Mouse (Mus musculus) heart, postnatal 0 days (tissue): Measurements from ENCODE around the gene Tpp2. TPM values are rescaled to one million over a fixed set of nuclear protein-coding genes. Genes with fewer than 3 reads are reported as not detected.
"Not testable (repeated sequence)": the region's sequence is repeated elsewhere in the genome, so short reads cannot be mapped to it uniquely, and the experiment has no call there.

Source experiments
- ATAC-seq: fragments of 200-750 bp; cut with Nextera tagmentation; 2 replicates; pipeline ENCODE4 v1.8.0; 2017; ENCODE audit warnings: low read depth, moderate number of reproducible peaks, moderate library complexity; ENCODE audit not compliant: insufficient read depth
- DNase-seq: peaks from one replicate; pipeline ENCODE4 v3.0.0-alpha.2; 2016; ENCODE audit warnings: low spot score
- H3K27ac ChIP-seq: fragments of 300-500 bp; sonication (generic); 2 replicates; pipeline ENCODE4 v1.5.1; 2014; ENCODE audit warnings: low read depth, mild to moderate bottlenecking
- H3K27me3 ChIP-seq: fragments of 300-500 bp; sonication (generic); 2 replicates; pipeline ENCODE4 v1.6.1; 2014; ENCODE audit warnings: low read length, mixed read lengths; ENCODE audit not compliant: control insufficient read depth, insufficient read depth
- H3K36me3 ChIP-seq: fragments of 300-500 bp; sonication (generic); replicated peaks from 2 replicates; pipeline ENCODE4 v1.6.1; 2014; ENCODE audit warnings: low read length, mixed read lengths; ENCODE audit not compliant: control insufficient read depth, insufficient read depth
- H3K4me1 ChIP-seq: fragments of 300-500 bp; sonication (generic); 2 replicates; pipeline ENCODE4 v1.6.1; 2014; ENCODE audit warnings: antibody characterized with exemption; ENCODE audit not compliant: control insufficient read depth, insufficient read depth
- H3K4me2 ChIP-seq: fragments of 300-500 bp; sonication (generic); 2 replicates; pipeline ENCODE4 v1.6.1; 2014; ENCODE audit warnings: low read depth, mild to moderate bottlenecking, low read length, moderate library complexity
- H3K4me3 ChIP-seq: fragments of 300-500 bp; sonication (generic); 2 replicates; pipeline ENCODE4 v1.5.1; 2014; ENCODE audit warnings: low read depth, low read length
- H3K9ac ChIP-seq: fragments of 300-500 bp; sonication (generic); replicated peaks from 2 replicates; pipeline ENCODE4 v1.6.1; 2014; ENCODE audit warnings: low read depth, low read length, mixed read lengths
- H3K9me3 ChIP-seq: fragments of 300-500 bp; sonication (generic); replicated peaks from 2 replicates; pipeline ENCODE4 v1.6.1; 2016; ENCODE audit warnings: low read length; ENCODE audit not compliant: control insufficient read depth
- CTCF ChIP-seq: IDR thresholded peaks from 2 replicates; pipeline ENCODE4 v1.5.1; 2016; ENCODE audit warnings: antibody characterized with exemption, control low read depth, low read depth
- EP300 ChIP-seq: IDR thresholded peaks from 2 replicates; pipeline ENCODE4 v1.6.1; 2016; ENCODE audit warnings: antibody characterized with exemption, low read depth
- WGBS: fragments of 180-500 bp; shearing (Covaris S2); extraction: QIAGEN DNeasy Blood & Tissue Kit; methylation state at CpG from one replicate; pipeline ENCODE4 v1.1.7; 2014; 5-methylcytosine and 5-hydroxymethylcytosine counted together
- polyA plus RNA-seq: library from polyadenylated mRNA; unstranded; fragments of >200 nt; fragmentation: Nextera tagmentation; extraction: Ambion mirVana; gene quantifications from 2 replicates; pipeline ENCODE4 v1.2.1, GENCODE M21; 2015
- total RNA-seq: library from RNA; depleted of rRNA; stranded (reverse); fragments of >200 nt; gene quantifications from 2 replicates; pipeline ENCODE4 v1.2.3, GENCODE M21; 2014; ENCODE audit warnings: low replicate concordance; rRNA removed

The Tpp2 gene
- 30.2 and 34.6 TPM in 2 replicates for total RNA-seq
- polyA plus RNA-seq, result 28.3 and 30.4 TPM in 2 replicates

DNA sequence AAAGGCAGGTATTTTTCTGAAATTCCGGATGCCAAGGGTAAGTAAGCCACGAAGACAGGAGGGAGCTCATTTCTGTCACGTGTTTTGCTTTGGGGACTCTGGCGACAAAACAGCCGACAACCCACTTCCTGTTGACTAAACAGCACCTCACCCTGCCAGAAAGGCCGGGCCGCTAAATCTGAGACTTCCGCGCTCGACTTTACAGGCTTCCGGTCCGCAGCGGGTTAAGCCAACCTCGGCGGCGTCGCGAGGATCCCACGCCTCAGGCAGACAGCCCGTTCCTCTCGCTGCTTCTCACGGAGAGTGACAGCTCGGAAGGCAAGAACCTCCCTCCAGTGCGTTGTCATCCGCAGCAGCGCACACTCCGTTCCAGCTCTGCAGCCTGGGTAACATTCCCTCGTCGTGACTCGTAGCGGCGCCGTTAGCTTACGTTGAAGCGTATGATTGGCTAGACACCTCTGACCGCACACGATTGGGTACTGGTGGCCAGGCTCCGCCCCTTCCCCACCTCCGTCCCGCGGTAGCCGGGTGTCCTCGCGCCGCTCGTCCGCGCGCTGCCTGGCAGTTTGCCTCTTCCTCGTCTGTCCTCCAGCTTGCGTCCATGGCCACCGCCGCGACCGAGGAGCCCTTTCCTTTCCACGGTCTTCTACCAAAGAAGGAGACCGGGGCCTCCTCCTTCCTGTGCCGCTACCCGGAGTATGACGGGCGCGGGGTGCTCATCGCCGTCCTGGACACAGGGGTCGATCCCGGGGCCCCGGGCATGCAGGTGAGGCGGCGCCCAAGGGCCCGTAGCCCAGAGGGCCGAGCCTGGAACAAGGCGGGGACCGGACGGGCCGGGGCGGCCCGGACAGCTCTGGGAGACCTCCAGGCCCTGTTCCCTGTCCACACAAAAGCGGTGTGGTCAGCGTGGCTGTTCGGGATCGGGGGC is at the start of gene Tpp2:
Gene Tpp2 (plus strand): TSS at position 160 of the 928 bp plus-strand sequence.
- under 1% methylated on average over 81 of the region's 81 CpGs for WGBS
- Histone ChIP-seq H3K9ac (peak within 1 kb of the TSS; percentile 100), H3K4me3 (peak within 1 kb of the TSS; percentile 100), H3K27ac (peak within 1 kb of the TSS; percentile 100), H3K36me3 (no peaks in the 10 kb centered on the region), H3K4me1 (peaks cover 14% of the 10 kb centered on the region; the same call in 1 of the 2 replicates), H3K9me3 (no peaks in the 10 kb centered on the region), H3K4me2 (peak within 1 kb of the TSS; percentile 82), H3K27me3 (no peaks in the 10 kb centered on the region)
- no peak for TF ChIP-seq CTCF
- no peak for TF ChIP-seq EP300
- ATAC-seq (peak; percentile 100), DNase-seq (peak; percentile 100)

DNA sequence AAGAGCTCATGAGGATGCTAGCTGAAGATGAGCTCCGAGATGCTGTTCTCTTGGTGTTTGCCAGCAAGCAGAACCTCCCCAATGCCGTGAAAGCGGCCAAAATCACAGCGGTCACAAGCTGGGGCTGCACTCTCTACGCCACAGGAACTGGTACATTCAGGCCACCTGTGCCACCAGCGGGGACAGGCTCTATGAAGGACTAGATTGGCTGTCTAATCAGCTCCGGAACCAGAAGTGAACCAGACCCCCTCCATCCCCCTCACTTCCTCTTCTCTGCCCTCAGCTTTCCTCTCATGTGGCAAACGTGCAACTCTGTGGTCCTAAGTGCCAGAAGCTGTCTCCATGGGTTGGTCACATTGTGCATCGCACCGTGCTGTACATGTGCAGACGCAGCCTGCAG is 45.1 kb upstream of the Tpp2 start:
- H3K27me3 ChIP-seq, H3K36me3 ChIP-seq, H3K4me2 ChIP-seq, DNase-seq, H3K9me3 ChIP-seq, H3K27ac ChIP-seq, ATAC-seq, H3K4me3 ChIP-seq, H3K4me1 ChIP-seq, H3K9ac ChIP-seq: not testable (repeated sequence)
- 72% methylated on average over 11 of the region's 11 CpGs for WGBS

GRCm38 (mm10) chr1:43895742-43896141 is 37.7 kb upstream of the Tpp2 start:
- ATAC-seq (no peak), DNase-seq (no peak)

DNA sequence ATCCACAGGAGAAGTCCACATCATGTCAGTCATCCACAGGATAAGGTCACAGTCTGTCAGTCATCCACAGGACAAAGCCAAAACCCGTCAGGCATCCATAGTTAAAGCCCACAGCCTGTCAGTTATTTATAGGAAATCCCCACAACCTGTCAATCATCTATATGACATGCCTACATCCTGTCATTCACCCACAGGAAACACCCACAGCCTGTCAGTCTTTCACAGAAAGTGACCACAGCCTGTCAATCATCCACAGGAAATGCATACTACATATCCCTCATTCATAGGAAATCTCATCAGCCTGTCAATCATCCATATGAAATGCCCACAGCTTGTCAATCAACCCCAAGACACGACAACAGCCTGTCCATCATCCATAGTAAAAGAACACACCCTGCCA is 36.3 kb upstream of the Tpp2 start:
- H3K4me1 ChIP-seq, result no peaks in the 10 kb centered on the region; the same call in 1 of the 2 replicates
- no peak for ATAC-seq
- no peaks in the 10 kb centered on the region for H3K27me3 ChIP-seq
- H3K36me3 ChIP-seq, result no peaks in the 10 kb centered on the region
- no peaks in the 10 kb centered on the region for H3K9me3 ChIP-seq
- H3K4me3 ChIP-seq, result no peak overlapping the region
- no peak for DNase-seq
- 58% methylated on average over 2 of the region's 2 CpGs for WGBS
- no peak overlapping the region for H3K9ac ChIP-seq
- TF ChIP-seq EP300, result no peak
- no peak for TF ChIP-seq CTCF
- no peak overlapping the region for H3K4me2 ChIP-seq
- no peak overlapping the region for H3K27ac ChIP-seq

More at GRCm38 (mm10) chr1:43895742-43896141, 37.7 kb upstream of the Tpp2 start:
- Histone ChIP-seq H3K9me3 (no peaks in the 10 kb centered on the region), H3K4me1 (no peaks in the 10 kb centered on the region; the same call in 1 of the 2 replicates), H3K4me2 (no peak overlapping the region), H3K9ac (no peak overlapping the region), H3K27ac (no peak overlapping the region), H3K4me3 (no peak overlapping the region), H3K36me3 (no peaks in the 10 kb centered on the region), H3K27me3 (no peaks in the 10 kb centered on the region)
- no peak for TF ChIP-seq CTCF
- TF ChIP-seq EP300, result no peak

GRCm38 (mm10) chr1:43897987-43898386 is 35.5 kb upstream of the Tpp2 start:
- Histone ChIP-seq H3K9ac (no peak overlapping the region), H3K9me3 (no peaks in the 10 kb centered on the region), H3K36me3 (no peaks in the 10 kb centered on the region), H3K27me3 (no peaks in the 10 kb centered on the region), H3K4me3 (no peak overlapping the region), H3K4me2 (no peak overlapping the region), H3K27ac (no peak overlapping the region), H3K4me1 (no peaks in the 10 kb centered on the region; the same call in 1 of the 2 replicates)
- ATAC-seq (no peak), DNase-seq (no peak)
- WGBS, result 80% methylated on average over 18 of the region's 18 CpGs
- no peak for TF ChIP-seq EP300
- TF ChIP-seq CTCF, result no peak
